Mouse (Mus musculus) lung, embryonic 16.5 days (tissue): Measurements from ENCODE around the gene Sec61a2. TPM values are rescaled to one million over a fixed set of nuclear protein-coding genes. Genes with fewer than 3 reads are reported as not detected.

Source experiments
- ATAC-seq: fragments of 200-750 bp; cut with Nextera tagmentation; 2 replicates; pipeline ENCODE4 v1.8.0; 2017; ENCODE audit warnings: low read depth, mild to moderate bottlenecking, moderate library complexity
- H3K27ac ChIP-seq: fragments of 300-500 bp; sonication (generic); 2 replicates; pipeline ENCODE4 v1.5.1; 2014; ENCODE audit warnings: mild to moderate bottlenecking, control low read depth, low read length
- H3K27me3 ChIP-seq: fragments of 300-500 bp; sonication (generic); 2 replicates; pipeline ENCODE4 v1.6.1; 2014; ENCODE audit warnings: low read depth, low read length, mixed read lengths; ENCODE audit not compliant: control insufficient read depth, insufficient read depth
- H3K36me3 ChIP-seq: fragments of 300-500 bp; sonication (generic); 2 replicates; pipeline ENCODE4 v1.6.1; 2014; ENCODE audit warnings: low read length; ENCODE audit not compliant: control insufficient read depth, insufficient read depth
- H3K4me1 ChIP-seq: fragments of 300-500 bp; sonication (generic); replicated peaks from 2 replicates; pipeline ENCODE4 v1.6.1; 2014; ENCODE audit warnings: low read length, mixed read lengths; ENCODE audit not compliant: control insufficient read depth, insufficient read depth
- H3K4me2 ChIP-seq: fragments of 300-500 bp; sonication (generic); 2 replicates; pipeline ENCODE4 v1.6.1; 2014; ENCODE audit warnings: low read depth, low read length, control low read depth
- H3K4me3 ChIP-seq: fragments of 300-500 bp; sonication (generic); 2 replicates; pipeline ENCODE4 v1.5.1; 2014; ENCODE audit warnings: mild to moderate bottlenecking, low read length, control low read depth
- H3K9ac ChIP-seq: fragments of 300-500 bp; sonication (generic); 2 replicates; pipeline ENCODE4 v1.6.1; 2014; ENCODE audit warnings: low read length, control low read depth
- H3K9me3 ChIP-seq: fragments of 300-500 bp; sonication (generic); 2 replicates; pipeline ENCODE4 v1.6.1; 2016; ENCODE audit warnings: low read length; ENCODE audit not compliant: control insufficient read depth
- whole genome bisulfite sequencing: fragments of 180-500 bp; shearing (Covaris S2); extraction: QIAGEN DNeasy Blood & Tissue Kit; methylation state at CpG from one replicate; pipeline ENCODE4 v1.1.7; 2014; 5-methylcytosine and 5-hydroxymethylcytosine counted together
- polyA plus RNA-seq: library from polyadenylated mRNA; unstranded; fragments of >200 nt; fragmentation: Nextera tagmentation; extraction: Ambion mirVana; gene quantifications from 2 replicates; pipeline ENCODE4 v1.2.1, GENCODE M21; 2015

Sec61a2 gene
- polyA plus RNA-seq, 1 experiment from 2014 or later = 65.9 TPM

DNA sequence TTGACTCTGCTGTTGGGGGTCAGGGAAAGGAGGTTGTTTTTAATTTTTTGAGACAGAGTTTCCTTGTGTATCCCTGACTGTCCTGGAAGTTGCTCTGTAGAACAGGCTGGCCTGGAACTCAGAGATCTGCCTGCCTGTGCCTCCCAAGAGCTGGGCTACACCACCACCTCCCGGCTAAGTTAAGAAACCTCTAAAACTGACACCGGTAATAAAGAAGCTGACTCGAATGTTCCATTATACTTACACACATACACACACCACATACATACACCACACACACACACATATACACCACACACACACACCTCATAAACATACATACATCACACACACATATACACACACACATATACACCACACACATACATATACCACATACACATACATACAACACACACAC, 39.7 kb upstream of the Sec61a2 start:
- no peaks in the 10 kb centered on the region for H3K27me3 ChIP-seq
- H3K9me3 ChIP-seq = no peaks in the 10 kb centered on the region
- H3K27ac ChIP-seq = no peak overlapping the region
- H3K4me1 ChIP-seq = no peaks in the 10 kb centered on the region
- no peak overlapping the region for H3K9ac ChIP-seq
- no peak overlapping the region for H3K4me2 ChIP-seq
- 96% methylated on average over 3 of the region's 3 CpGs for WGBS
- ATAC-seq = no peak
- no peak overlapping the region for H3K4me3 ChIP-seq
- no peaks in the 10 kb centered on the region for H3K36me3 ChIP-seq

DNA sequence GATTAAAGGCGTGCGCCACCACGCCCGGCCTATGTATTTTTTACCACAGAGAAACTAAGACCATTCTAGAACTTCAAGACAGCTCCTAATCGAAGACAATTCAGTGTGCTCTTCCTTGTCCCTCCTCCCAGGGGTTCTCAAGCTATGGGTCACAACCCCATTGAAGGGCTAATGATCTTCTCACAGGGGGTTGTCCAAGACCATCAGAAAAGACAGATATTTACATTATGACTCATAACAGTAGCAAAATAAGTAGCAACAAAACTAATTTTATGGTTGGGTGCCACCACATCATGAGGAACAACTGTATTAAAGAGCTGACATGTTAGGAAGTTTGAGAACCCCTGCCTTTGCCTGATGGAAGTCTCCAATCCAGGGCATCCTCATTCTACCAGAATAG, 36.7 kb upstream of the Sec61a2 start:
- Histone ChIP-seq H3K9me3 (no peaks in the 10 kb centered on the region), H3K9ac (no peak overlapping the region), H3K4me1 (no peaks in the 10 kb centered on the region), H3K27me3 (no peaks in the 10 kb centered on the region), H3K4me2 (no peak overlapping the region), H3K4me3 (no peak overlapping the region), H3K27ac (no peak overlapping the region), H3K36me3 (no peaks in the 10 kb centered on the region)
- 91% methylated on average over 5 of the region's 5 CpGs for WGBS
- no peak for ATAC-seq

DNA sequence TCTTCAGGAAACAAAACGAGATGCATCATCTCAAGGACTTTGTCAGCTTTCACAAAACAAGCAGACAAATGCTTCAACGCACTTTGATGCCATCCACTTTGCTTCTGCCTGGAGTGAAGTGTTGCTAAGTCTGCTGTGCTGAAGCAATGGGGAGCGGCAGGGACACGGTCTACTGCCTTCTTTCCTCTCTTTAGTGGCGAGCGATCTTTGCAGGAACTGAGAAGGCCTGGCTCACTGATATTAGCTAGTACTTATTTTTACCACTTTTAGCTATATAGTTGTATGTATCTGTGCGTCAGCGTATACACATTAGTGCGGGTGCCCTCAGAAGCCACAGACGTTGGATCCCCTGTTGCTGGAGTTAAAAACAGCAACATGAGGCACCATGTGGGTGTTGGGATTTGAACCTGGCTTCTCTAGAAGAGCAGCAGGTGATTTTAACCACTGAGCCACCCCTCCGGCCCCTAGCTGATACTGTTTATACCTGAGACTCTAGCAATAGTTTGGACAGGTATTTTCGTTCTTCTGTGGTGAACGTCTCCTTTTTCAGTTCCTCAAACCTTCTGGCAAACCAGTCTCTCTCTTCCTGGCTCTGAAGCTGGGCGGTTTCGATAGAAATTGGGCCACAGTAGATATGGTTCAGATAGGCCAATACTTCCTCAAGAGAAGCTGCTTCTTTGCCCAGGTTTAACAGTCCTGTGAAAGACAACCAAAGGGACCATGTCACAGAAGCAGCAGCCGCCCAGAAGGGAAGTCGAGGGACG, 35.2 kb upstream of the Sec61a2 start:
- Histone ChIP-seq H3K36me3 (no peaks in the 10 kb centered on the region), H3K4me2 (no peak overlapping the region), H3K4me3 (no peak overlapping the region), H3K9ac (no peak overlapping the region), H3K4me1 (no peaks in the 10 kb centered on the region), H3K27ac (no peak overlapping the region), H3K27me3 (no peaks in the 10 kb centered on the region), H3K9me3 (no peaks in the 10 kb centered on the region)
- ATAC-seq = no peak
- WGBS = 84% methylated on average over 18 of the region's 18 CpGs

DNA sequence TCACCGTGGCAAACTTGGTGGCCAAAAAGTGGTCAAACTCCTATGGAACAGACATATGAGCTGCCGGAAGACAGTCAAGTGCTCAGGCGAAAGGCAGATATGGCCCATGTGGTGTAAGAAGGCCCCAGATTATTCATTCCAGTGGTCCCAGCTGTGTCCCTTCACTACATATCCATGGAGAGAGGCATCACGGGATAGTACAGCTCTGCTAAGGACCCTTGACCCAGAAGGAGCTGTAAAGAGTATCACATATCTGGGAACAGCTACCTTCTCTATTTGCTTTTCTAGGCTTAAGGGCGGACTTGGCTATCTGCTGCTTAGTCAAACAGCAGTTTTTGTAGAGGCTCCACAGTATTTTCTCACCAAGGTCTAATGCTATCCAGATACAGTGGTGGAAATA, 34.6 kb upstream of the Sec61a2 start:
- no peaks in the 10 kb centered on the region for H3K27me3 ChIP-seq
- ATAC-seq = no peak
- no peak overlapping the region for H3K9ac ChIP-seq
- no peaks in the 10 kb centered on the region for H3K36me3 ChIP-seq
- no peaks in the 10 kb centered on the region for H3K9me3 ChIP-seq
- no peak overlapping the region for H3K4me3 ChIP-seq
- H3K4me2 ChIP-seq = no peak overlapping the region
- H3K27ac ChIP-seq = no peak overlapping the region
- H3K4me1 ChIP-seq = no peaks in the 10 kb centered on the region
- 68% methylated on average over 5 of the region's 5 CpGs for WGBS

DNA sequence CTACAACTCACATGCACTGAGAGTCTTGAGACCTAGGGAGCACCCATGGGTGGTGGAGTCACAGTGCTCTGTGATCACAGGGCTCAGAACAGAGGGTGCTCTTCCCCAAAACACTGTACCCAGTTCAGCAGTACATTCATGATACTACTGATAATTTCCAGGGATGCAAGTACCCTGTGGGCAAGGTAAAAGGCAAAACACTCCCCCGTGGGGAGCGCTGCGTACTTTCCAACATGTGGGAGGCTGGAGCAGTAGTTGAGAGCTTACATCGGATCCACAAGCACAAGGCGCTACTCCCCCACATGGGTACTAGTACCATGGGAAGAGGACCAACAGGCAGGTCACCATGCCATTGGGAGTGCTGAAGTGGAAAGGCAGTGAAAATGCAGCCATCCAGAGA, 32.2 kb upstream of the Sec61a2 start:
- Histone ChIP-seq H3K27me3 (no peaks in the 10 kb centered on the region), H3K4me1 (no peaks in the 10 kb centered on the region), H3K9me3 (no peaks in the 10 kb centered on the region), H3K4me3 (no peak overlapping the region), H3K9ac (no peak overlapping the region), H3K4me2 (no peak overlapping the region), H3K27ac (no peak overlapping the region), H3K36me3 (no peaks in the 10 kb centered on the region)
- 91% methylated on average over 5 of the region's 5 CpGs for WGBS
- ATAC-seq = no peak

DNA sequence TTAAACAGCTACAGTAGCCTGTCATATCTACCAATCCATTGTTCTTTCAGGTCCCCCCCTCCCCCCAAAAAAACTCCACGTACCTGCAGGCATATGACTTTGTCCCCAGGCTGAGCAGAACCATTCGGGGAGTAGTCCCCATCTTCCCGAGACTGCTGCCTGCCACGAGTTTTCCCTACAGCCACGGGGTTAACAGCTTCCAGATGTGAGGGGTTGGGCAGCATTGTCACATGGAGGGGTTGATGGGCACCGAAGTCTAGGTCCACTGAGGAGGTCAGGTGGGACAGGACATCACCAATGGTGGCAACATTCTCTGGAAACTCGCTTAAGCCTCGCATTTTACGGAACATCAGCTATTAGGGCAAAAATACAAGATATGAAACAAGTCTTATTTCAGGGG, 28.6 kb upstream of the Sec61a2 start:
- no peak overlapping the region for H3K4me2 ChIP-seq
- H3K9ac ChIP-seq = no peak overlapping the region
- H3K27me3 ChIP-seq = no peaks in the 10 kb centered on the region
- no peaks in the 10 kb centered on the region for H3K36me3 ChIP-seq
- no peaks in the 10 kb centered on the region for H3K4me1 ChIP-seq
- H3K9me3 ChIP-seq = no peaks in the 10 kb centered on the region
- H3K4me3 ChIP-seq = no peak overlapping the region
- H3K27ac ChIP-seq = no peak overlapping the region
- ATAC-seq = no peak
- 73% methylated on average over 9 of the region's 9 CpGs for WGBS

DNA sequence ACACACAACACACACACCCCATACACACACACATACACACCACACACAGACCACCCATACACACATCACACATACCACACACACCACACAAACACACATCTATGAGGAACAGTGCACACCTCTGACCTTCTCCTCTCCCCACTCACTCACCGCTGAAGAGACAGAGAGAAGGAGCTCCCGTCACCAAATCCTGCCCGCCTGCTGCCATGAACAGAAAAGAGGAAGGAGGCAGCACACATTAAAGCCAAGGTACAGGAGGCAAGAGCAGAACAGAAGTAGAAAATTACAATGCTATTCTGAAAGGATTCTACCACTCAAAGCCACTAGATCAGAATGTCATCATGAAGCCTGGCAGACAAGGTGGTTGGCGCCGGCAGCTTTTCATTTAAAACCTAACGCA, 27.6 kb upstream of the Sec61a2 start:
- Histone ChIP-seq H3K9me3 (no peaks in the 10 kb centered on the region), H3K27ac (no peak overlapping the region), H3K27me3 (no peaks in the 10 kb centered on the region), H3K9ac (no peak overlapping the region), H3K4me2 (no peak overlapping the region), H3K4me1 (no peaks in the 10 kb centered on the region), H3K36me3 (no peaks in the 10 kb centered on the region), H3K4me3 (no peak overlapping the region)
- ATAC-seq = no peak
- WGBS = 91% methylated on average over 6 of the region's 6 CpGs

DNA sequence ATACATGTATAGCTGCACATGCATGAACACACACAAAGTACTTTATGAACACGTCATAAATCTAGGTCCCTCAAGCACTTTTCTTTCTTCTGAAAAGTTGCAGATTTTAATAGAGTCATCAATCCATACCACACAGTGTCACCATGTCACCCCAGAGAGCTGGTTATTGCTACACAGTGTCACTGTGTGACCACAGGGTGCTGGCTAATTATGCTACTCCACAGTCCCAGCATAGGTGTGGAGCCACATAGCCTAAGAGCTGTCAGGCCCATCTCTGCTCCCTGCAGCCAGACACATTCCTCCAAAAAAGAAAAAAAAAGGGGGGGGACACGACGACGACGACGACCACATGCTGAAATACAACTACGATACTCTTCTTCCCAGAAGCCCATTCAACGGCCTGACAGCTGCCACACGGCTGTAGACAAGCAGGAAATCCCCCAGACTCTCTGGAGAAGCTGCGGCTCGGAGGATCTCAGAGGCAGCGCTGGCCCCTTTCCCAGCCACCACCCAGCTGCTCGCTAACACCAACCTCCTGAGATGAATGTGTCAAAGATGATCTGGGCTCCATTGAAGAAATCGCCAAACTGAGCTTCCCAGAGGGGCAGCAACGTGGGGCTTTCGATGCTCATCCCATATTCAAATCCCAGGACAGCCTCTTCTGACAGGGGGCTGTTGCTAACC, 16.2 kb upstream of the Sec61a2 start:
- ATAC-seq = 0 out of 2 replicates have a peak, but pooled peaks have one; percentile 43
- 54% methylated on average over 16 of the region's 16 CpGs for WGBS
- Histone ChIP-seq H3K36me3 (no peaks in the 10 kb centered on the region), H3K4me3 (no peak overlapping the region), H3K9me3 (no peaks in the 10 kb centered on the region), H3K27me3 (no peaks in the 10 kb centered on the region), H3K27ac (no peak overlapping the region), H3K9ac (no peak overlapping the region), H3K4me2 (no peak overlapping the region), H3K4me1 (no peaks in the 10 kb centered on the region)

DNA sequence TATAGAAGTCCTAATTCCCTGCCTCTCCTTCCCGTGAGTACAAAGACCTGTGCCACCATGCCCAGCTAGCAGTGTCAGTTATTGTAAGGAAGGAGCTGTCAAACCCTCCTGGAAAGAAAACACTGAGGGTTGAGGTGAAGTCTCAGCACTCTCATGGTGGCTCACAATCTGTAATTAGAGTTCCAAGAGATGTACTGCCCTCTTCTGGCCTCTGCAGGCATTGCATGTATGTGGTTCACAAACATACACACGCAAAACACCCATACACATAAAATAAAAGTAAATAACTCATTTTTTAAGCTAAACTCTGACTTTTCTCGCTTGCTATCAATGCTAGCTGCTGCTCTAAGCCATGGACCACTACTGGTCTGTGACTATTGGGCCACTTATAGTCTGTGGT, 11.4 kb upstream of the Sec61a2 start:
- H3K4me3 ChIP-seq = no peak overlapping the region
- H3K27me3 ChIP-seq = no peaks in the 10 kb centered on the region
- H3K4me2 ChIP-seq = no peak overlapping the region
- H3K36me3 ChIP-seq = no peaks in the 10 kb centered on the region
- peaks cover 3% of the 10 kb centered on the region; the same call in 1 of the 2 replicates for H3K4me1 ChIP-seq
- no peak for ATAC-seq
- H3K9ac ChIP-seq = no peak overlapping the region
- H3K9me3 ChIP-seq = no peaks in the 10 kb centered on the region
- H3K27ac ChIP-seq = no peak overlapping the region
- 53% methylated on average over 3 of the region's 3 CpGs for WGBS
